Mouse (Mus musculus) cerebellum, adult 8-10 months (tissue): ENCODE results near the gene Adamts13.

ENCODE experiments used
- DNase-seq: peaks from one replicate; pipeline ENCODE4 v3.0.0; 2022

Adamts13 gene

DNA sequence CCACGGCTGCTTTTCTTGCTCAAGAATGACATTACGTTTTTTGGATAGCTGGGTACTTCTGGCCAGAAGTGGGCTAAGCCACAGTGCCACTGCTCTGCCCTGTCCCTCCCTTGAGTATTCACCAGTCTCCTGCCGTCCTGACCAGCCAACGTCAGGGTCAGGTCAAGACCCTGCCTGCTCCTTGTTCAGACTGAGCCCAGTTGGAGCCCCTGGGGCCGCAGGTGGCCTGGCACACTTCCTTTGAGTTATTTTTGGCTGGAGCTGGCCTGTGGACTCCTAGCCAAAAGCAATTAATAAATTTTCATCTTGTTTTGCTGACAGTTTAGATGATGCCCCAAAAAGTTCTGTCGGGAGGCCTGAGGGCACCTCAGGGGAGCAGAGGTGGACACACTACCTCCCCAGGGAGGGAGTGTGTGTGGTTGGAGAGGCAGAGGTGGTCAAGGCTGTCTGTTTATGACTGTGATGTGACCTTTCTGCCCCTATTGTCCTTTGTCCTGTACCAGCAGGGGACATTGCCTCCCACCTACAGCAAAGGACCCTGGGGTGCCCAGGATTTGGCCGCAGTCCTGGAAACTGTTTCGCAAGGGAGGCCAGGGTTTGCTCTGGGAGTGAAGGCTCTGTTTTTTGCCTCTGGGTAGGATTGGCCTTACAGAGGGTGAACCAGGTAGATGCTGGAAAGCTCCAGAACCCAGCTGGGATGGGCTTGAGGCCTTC lies 69.1 kb downstream of the Adamts13 start:
- no peak for DNase-seq

DNA sequence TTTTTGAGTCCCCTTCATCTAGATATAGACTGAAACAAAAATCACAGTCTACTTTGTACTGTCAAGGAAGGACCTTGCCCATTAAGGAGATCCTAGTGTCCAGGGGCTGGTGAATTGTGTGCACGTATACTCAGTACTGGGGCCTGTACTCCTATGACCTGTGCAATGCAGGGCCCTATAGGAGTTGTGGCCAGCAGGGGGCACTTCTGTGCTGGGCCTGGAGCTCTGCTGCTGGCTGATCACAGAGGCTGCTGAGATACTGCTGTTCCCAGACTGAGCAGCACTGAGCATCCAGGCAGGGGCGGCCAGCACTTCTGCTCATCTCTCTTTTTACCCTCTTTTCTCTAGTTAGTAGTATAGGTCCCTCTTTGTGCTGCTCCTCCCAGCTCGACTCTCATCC lies 70.2 kb downstream of the Adamts13 start:
- DNase-seq, result peak; percentile 73

DNA sequence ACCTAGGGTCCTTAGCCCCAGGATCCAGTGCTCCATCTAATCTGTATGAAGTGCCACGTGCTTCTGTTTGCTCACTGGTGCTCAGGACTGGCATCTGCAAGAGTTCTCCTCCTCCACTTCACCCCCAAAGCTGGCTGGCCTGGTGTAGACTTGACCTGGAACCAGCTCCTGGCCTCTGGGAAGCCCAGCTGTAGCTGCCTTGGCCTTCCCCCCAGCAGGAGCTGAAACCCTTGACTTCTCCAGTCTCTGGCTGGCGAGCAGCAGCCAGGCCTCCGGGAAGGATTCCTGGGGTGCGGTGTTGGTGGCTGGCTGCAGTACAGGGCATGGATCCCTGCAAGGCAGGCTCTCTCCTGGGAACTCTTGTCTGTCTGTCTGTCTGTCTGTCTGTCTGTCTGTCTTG lies 71.0 kb downstream of the Adamts13 start:
- DNase-seq, result no peak

DNA sequence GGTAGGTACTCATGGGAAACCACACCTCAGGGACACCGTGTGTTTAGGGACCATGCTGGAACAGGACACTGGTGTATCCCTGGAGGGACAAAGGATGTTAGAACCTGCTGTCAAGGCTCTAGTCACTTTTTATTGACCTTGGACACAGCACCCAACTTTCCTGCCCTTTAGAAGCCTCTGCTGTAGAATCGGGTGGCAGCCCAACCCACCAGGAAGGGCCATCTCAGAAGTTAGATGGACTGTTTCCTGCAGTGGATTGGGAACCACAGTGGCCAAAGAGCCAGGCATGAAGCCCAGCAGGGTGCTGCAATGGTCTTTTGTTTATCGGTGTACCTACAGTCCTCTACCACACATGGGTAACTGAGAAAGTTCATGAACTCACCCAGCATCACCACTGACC lies 71.4 kb downstream of the Adamts13 start:
- no peak for DNase-seq

DNA sequence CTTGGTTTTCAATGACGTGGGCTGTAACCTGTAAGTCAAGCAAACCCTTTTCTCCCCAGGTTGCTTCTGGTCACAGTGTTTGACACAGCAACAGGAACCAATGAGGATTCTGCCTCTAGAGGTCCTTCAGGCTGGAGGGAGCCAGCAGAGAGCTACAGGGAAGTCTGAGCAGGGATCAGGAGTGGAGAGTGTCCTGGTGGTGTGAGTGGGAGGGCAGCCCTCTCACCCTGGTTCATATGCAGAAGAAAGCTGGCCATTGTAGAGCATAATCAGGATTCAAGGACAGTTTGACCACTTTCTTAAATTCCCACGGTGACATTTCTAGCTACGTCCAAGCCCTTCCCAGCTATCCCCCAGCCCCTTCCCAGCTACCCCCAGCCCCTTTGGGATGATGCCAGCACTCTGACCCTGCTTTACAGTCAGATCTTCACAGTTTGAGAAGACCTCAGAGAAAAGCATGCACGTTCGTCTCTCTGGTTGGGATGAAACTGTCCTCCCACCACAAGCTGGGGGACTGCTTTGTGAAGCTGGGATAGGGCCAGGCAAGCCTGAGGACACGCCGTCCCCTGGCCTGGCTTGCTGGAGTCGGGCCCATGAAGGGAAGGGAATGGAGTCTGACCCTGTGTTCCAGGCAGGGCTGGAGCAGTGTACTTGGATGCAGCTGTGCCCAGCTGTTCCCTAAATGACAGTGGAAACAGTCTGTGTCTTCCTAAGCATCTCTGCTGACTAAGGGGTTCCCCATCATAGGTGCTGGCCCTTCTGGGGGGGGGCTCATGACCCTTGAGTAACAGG lies 73.0 kb downstream of the Adamts13 start:
- no peak for DNase-seq

- no peak for DNase-seq
Observed at GRCm38 (mm10) chr2:27049408-27049807, 76.2 kb downstream of the Adamts13 start.

- no peak for DNase-seq
Observed at GRCm38 (mm10) chr2:27058251-27058650, 85.0 kb downstream of the Adamts13 start.

GRCm38 (mm10) chr2:27058751-27059150 lies 85.5 kb downstream of the Adamts13 start:
- DNase-seq, result no peak

DNA sequence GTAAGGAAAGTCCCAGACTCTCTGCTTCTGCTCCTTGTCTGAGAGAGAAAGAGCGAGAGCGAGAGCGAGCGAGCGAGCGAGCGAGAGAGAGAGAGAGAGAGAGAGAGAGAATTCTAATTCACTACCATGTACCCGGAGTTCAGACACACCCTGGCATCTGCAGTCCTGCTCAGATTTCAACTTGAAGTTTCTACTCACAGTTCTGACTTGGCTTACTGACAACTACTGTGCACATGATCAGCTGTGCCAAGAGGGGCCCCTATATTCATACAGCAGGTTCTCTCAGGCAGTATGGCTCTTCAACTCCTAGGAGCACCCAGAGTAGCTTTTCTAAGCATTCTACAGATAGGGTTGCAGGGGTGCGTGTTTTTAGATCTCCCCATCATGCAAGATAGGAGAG lies 86.0 kb downstream of the Adamts13 start:
- no peak for DNase-seq
